Mouse (Mus musculus) heart, adult 18-20 months (tissue): Measurements from ENCODE around the gene Mei1. TPM values are rescaled to one million over a fixed set of nuclear protein-coding genes. Genes with fewer than 3 reads are reported as not detected.
A peak's percentile ranks its signal among the peaks of the same experiment; 100 is the strongest.

ENCODE experiments used
- DNase-seq, 2 experiments: peaks; one replicate each; pipeline ENCODE4 v3.0.0; 2021 to 2022; ENCODE audit warnings: mixed read lengths in 1 of 2
- total RNA-seq, 2 experiments: library from RNA; stranded (reverse); gene quantifications; 2 replicates each; pipeline ENCODE4 v1.2.3; 2021

Gene Mei1
- total RNA-seq, 2 experiments from 2014 or later, result not detected

DNA sequence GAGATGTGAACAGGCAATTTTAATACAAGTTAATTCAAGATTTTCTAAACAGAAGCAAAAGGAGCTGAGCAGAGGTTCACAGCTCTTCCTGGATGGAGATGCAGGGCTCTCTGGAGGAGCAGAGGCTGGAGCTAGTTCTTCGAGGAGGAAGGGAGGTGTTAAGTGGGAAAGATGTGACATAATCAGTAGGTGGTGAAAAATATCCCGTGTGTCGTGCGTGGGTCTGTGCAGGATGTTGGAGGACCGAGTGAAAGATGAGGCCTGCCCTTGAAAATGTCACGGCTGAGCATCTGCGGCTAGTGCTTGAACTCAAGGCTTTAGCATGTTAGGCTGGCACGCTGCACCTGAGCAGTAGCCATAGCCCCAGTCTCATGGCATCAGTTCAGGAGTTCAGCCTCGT is 15.8 kb downstream of the Mei1 start:
- DNase-seq, result no peak

DNA sequence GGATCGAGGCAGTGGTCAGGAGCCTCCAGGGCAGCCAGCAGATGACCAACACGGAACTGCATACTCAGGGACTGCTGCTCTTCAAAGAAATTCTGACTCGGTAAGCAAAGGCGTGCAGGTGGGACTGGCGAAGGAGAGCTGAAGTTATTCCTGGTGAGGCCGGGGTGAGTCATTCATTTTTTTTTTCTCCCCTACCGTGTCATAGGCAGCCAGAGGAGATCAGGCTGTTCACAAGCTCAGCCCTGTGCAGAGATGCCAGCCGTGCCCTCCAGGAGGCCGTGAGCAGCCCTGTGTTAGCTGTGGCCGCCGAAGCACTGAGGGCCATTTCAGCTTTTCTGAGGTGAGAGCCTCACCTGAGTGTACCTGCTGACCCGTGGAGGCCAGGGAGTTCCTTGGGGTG is 16.3 kb downstream of the Mei1 start:
- DNase-seq, result no peak

DNA sequence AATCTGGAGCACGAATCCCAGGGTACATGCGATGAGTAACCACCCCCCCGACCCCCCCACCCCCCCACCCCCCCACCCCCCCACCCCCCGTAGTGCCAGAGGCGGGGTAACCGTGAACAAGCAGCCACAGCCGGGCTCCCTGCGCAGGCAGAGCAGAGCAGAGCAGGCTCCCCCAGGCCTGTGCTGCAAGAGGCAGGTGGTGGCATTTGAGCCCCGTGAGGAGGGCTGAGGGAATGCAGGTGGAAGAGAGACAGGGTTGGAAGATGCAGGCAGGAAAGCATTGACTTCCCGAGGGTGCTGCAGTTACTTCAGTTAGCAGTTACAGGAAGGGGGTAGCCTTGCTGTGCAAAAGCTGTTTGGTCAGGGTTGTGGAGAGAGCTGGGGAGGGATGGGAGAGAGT is 17.5 kb downstream of the Mei1 start:
- no peak for DNase-seq

DNA sequence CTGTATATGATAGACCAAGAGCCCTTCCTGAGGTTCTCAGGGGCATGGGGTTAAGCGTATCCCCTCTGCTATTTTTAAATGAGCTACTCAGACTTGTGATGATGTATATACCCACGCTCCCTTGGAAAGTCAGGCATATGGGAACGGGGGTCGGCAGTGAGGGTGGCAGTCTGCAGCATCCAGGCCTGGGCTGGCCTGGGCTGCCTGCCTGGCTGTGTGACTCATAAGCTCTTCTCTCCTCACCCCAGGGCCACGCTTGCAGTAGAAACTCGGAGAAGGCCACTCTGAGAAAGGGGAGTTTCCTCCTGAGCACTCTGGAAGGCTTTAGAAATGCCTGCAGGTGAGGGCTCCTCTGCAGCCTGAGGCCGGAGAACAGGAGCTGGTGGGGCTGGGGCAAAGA is 21.3 kb downstream of the Mei1 start:
- DNase-seq, result no peak

DNA sequence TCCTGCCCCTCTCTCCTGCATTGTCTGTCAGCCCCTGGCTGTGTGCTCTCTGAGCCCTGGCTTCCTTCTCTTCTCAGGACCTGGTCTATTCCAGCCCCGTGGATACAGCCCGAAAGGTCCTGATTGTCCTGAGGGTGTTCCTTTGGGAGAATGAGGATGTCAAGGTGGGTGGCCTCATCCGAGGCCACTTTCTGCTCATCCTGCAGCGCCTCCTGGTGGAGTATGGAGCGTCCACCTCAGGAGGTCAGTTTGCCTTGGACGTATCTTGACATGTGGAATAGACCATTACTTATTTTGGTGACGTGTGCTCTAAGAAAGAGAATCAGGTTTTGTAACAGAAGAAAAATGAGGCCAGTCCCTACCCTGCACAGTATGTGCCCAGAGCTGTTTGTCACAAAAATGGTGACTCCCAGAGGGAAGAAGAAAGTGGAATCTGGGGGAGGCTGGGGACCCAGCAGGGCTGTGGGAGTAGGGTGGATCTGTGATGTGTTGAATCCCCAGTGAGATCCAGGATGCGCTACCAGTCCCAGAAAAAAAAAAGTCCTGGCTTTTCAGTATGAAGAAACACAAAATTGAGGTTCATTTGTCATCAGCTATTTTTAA is 37.3 kb downstream of the Mei1 start:
- peak in 1 of 2 experiments; percentile 45 for DNase-seq

DNA sequence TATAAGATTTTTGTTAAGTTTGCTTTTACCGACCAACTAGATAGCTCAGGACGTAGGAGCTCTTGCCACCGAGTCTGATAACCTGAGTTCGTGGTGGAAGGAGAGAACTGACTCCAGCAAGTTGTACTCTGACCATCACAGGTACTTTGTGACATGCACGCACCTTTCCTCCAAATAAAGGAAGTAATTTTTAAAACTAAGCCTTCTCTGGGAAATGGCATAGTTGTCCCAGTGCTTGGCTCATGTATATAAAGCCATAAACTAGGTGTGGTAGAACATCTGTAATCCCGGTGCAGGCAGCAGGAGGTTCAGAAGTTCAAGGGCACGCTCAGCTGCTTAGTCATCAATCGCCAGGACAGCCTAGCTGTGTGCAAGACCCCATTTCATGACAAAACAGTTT is 50.7 kb downstream of the Mei1 start:
- no peak for DNase-seq

DNA sequence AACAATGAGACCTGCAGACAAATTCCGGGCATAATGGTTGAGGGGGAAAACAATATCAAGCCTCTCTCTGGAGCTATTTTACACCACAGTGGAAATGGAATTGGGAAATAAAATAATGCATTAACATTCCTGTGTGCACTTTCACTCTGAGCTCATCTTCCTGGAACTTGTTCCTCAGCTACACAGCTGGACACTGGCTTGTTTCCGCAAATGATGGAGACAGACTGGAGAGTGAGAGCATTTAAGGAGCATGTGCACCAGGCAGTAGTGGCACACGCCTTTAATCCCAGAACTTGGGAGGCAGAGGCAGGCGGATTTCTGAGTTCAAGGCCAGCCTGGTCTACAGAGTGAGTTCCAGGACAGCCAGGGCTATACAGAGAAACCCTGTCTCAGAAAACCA is 56.9 kb downstream of the Mei1 start:
- DNase-seq, result peak in 1 of 2 experiments; percentile 28

DNA sequence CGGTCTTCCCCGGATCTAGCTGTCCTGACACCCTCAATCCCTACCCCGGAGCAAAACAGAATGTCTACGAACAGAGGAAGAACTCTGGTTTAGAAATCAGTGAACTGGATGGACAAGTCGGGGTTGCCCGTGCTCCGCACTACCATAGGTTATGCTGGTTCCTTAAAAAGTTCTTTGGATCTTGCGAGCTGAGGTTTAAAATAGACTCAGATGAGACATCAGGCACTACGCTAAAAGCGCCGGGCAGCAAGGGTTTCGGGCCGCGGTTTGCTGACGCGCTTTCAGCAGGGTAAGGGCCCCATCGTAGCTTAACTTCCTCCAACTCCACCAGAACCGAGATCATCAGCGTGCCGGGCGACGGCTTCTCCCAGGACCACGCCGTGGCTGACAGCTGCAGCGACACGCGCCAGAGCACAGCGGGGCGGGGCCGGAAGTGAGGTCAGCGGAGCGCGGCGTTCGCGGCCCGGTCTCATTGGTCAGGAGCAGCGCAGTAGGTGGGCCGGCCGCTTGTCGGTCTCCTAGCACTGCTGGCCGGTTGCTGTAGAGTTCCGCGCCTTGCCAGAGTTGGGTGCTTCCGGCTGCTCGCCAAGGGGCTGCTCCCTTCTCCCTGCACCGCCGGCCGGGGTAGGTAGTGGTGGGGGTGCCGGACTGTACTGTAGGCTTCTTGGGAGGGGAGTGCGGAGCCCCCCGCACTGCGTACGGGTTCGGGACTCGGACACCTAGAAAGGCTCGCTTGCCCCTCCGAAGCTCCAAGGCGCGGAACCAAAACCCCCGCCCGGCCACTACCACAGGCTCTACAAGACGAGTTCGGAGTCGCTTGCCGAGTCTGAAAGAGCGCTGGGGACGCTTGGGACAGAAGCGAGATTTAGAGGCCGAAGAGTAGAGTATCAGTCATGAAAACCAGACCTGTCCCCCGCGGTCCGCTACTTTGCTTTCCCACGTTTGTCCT is 57.9 kb downstream of the Mei1 start, which contains the start of gene Ccdc134:
TSS of gene Ccdc134 (plus strand) at position 497 of the 949 bp plus-strand sequence.
- peak; percentile 97 for DNase-seq

DNA sequence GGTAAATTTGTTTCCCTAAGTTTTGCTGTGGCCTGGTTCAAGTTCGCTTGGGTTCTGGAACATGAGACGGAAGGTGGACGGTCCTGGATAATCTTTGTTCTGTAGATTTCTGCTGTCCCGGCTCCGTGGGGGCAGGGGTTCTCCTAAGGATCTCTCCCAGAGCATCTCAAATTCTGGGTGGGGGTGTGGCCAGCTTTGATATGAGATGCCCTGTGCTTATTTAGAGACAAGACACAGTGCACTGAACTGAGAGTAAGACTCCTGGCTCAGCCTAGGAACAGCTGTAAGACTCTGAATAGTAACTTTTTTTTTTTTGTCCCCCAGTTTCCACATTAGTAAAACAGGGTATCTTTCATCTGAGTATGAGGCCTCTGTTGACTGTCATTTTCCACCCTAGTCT is 58.6 kb downstream of the Mei1 start:
- DNase-seq, result no peak

DNA sequence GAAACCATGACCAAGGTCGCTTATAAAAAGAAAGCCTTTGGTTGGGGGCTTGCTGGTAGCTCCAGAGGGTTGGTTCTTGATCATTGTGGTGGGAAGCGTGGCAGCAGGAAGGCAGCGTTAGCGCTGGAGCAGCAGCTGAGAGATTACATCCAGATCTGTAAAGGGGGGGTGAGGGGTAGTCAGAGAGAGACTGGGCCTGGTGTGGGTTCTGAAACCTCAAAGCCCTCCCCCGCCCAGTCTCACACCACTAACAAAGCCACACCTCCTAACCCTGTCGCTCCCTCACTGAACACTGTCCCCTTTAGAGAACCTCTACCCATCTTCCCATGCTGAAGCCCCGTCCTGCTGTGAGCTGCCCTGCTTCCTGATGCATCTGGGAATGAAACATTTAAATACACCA is 60.8 kb downstream of the Mei1 start:
- no peak for DNase-seq

DNA sequence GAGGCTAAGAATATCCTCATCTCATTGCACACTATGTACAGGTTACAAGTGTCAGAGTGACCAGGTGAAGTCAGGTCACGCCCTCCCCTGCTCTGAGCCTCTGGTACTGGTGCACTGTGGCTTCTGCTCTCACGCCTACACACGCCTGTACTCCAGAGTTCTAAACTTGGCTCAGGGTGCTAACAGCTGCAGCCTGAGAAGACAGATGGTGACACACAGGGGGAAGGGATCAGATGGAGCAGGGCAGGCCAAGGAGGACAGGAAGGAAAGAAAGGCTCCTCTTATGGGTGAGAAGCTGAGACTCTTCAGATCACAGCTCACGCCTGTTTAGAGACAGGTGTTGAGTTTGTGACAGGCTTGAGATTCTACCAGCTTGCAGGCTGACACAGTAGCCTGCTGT is 65.6 kb downstream of the Mei1 start:
- DNase-seq, result peak in 1 of 2 experiments; percentile 44

DNA sequence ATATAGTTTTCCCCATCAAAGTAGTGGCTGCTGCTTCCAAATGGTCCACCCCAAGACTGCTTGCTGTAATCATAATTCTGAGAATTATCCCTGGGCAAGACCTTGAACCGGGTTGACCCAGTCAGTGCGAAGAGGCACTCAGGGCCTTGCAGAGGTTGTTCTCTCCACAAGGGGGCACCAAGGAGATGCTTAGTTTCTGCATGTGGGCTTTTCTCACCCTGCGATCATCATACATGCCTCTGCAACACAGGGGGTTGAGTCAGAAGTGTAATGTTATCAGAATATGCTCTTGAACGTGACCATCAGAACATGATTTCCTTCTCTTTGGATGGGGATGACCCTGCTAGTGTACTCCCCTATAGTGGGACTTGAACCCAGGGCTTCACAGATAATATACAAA is 68.8 kb downstream of the Mei1 start:
- peak; percentile 54 to 80 for DNase-seq

DNA sequence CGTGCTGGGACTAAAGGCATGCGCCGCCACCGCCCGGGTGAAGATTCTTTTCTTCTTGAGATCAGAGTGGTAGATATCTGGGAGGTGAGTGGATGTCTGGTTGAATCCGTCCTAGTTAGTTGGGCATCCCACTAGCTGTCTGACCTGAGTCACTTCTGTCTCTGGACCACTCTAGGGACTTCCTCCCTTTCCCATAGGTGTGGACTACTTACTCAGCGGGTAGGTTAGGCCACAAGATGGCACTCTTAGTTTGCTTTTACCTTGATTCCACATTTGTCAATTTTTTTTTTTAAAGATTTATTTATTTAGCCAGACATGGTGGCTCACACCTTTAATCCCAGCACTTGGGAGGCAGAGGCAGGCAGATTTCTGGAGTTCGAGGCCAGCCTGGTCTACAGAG is 69.4 kb downstream of the Mei1 start:
- peak in 1 of 2 experiments; percentile 27 for DNase-seq

DNA sequence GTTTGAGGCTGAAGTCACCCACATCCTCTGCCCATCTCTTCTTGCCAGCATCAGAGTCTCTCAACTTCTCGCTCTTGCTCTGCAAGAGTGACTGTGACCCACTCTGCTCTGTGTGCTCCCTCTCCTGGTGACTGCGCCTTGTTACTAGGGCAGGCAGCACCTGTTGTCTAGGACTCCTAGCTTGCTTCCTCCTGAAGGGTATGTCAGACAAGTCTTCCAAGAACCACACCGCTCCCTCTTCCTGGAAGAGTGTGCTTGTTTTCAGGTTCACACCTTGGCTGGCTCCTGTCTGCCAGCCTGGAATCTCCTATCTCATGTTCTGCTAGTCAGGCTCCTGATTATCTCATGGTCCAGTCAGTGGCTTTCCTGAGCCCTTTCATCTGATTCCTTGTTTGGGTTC is 70.6 kb downstream of the Mei1 start:
- no peak for DNase-seq

DNA sequence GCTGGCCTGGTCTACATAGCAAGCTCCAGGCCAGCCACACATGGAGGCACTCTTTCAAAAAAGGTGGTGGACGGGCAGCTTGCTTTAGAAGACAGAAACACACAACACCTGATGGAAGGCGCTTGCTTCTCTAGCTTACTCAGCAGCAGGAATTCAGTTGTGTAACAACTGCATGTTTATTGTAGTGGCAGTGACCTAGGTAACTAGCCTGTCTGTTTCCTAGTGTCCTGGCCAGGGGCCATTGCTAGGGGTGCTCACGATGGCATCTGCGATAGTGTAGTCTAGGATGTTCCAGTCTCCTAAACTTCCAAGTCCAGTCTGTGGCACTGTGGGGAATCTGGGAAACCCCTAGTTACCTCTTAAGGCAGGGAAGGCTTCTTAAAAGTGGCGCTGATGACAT is 74.4 kb downstream of the Mei1 start:
- no peak for DNase-seq

DNA sequence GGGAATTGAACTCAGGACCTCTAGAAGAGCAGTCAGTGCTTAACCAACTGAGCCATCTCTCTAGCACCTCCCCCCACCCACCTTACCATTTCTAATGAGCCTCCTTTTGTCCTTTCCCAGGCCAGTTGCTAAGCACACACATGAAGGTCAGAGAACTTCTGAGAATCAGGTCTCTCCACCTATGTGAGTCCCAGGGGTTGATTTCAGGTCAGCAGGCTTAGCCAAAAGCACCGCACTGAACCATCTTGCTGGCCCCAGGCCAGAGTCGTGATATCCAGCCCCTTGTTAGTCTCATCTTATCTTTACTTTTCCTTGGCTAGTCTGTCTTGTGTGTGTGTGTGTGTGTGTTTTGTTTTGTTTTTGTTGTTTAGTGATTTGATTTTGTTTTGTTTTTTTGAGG is 75.6 kb downstream of the Mei1 start:
- no peak for DNase-seq

DNA sequence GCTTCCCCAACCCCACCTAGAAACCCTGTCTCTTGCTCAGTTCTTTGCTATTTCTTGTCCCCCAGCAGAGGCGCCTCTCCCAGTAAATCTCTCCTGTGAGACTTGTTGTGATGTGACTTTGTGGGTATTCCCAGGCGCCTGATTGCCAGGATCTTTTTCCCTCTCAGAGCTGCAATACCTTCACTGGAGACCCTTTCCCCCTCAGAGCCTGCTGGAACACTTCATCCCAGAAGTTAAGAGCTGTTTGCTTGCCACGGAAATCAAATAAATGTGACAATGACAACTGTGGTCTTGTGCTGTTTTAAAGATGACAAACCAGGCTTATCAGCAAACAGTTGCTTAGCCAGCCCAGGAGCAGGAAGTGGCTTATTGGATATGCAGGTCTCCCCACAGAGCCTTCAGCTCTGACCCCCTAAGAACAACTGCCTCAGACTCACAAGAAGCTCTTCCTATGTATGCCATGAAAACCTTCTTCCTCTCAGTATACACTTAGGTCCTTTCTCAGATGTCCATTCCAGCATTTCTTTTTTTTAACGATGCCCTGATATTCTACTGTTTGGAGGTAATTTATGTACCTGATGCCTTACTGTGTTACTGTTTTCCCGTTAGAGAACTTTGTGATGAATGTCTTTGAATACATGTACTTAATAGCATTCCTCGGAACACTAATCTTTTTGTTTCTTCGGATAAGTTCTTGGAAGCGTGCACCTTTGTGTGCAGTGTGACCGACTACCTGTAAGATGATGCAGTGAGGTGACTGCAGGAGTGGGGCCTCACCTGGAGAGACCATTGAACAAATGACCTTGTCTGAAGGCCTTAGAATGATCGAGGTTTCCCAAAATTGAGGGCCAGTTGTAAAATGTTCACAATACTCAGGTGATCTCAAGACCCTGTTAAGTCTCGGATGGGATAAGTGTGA is 76.3 kb downstream of the Mei1 start:
- no peak for DNase-seq

DNA sequence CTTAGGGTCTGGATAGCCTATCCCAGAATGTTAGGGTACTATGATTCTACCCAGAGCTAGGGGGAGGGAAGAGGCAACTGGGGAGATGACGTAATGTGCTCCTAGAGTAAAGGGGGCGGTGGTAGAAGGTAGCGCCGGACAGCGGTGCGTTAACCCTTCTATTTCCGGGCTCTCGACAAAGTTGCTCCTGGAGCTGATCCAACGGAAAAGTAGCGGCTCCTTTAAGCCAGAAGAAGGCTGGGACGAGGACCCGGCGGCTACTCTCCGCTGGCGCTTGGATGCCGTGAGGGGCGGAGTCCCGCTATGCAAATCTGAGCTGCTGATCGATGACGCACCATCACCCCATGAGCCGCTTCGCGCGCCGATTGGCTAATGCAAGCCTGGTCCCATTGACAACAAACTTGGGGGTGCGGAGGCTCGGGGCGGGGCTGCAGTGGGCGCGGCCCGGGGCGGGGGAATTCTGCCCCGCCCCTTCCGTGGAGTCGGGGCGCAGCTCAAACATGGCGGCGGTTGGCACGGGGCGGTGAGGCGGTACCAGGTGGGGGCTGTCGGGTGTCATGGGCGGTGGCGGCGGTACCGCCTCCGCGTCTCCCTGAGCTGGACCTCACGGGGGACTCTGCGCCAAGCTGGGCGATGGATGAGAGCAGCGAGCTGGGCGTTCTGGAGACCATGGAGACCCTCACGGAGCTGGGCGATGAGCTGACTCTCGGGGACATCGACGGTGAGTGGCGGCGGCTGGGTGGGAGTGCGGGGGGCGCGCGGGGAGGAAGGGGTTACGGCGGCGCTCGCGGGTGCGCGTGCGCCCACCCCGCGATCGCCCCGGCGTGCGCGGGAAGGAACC is 77.2 kb downstream of the Mei1 start, which contains the start of gene Srebf2:
TSS of gene Srebf2 (plus strand) at position 412 of the 841 bp plus-strand sequence.
- DNase-seq, result peak; percentile 97 to 99

DNA sequence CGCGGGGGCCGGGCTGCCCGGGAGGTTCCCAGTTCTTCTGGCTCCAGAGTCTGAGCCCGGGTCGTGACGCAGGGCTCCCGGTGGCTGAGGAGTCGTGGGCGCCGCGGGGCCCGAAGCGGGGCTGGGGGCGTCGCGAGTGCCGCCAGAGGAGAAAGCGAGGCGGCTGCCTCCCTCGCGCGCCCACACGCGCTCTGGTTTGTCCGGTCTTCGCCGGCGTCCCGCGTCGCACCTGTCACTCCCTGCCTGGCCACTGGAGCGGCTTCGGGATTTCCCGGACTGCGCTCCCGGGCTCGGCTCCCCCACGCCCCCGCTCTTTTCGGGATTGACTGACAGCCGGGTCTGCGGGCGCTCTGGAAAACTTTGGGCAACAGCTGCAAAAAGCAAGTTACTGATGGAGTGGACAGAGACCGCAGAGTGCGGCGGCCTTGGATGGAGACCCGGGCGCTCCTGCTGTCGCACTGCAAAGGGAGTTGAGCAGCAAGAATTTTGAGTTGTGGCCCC is 77.9 kb downstream of the Mei1 start:
- peak; percentile 43 to 65 for DNase-seq

DNA sequence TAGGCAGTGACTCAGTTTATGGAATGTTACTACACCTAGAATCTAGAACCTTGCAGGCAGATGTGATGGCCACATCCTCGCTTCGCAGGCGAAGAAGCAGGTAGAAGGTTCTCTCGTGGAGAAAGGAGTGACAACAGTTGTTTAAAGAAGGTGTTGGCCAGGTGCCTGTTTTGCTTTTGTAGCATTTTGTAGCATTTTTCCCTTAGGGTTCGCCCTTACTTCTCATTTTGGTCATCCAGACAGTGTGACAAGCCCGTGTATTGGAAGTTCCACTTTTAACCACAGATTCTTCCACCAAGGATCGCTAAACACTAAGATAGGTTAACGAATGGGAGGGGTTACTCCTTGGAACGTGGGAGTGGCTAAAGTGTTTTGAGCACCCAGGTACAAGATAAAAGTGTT is 78.7 kb downstream of the Mei1 start:
- peak in 1 of 2 experiments; percentile 25 for DNase-seq

DNA sequence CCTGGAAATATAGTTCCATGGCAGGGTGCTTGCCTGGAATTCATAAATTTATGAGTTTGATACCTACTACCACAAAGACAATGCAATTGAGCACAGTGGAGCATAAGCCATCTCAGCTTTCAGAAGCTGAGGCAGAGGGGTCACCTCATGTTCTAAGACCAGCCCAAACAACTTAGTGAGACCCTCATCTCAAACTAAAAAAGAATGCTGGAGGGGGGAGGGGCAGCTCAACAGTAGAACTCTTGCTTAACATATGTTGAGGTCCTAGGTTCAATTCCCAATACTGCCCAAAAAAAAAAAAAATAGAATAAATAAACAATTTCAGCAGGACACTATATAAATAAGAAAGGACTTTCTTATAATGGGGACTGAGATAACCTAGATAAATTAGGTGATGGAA is 80.2 kb downstream of the Mei1 start:
- no peak for DNase-seq
